Comparison of ENCODE assay signal across 19 mouse cellular contexts in genomic region chr6:48682271-48682670, GRCm38 (mm10). TPM values are rescaled to one million over a fixed set of nuclear protein-coding genes. Genes with fewer than 3 reads are reported as not detected.
DNase-seq lines count a peak whose midpoint lies in the region; ATAC-seq lines count a peak whose summit lies in the region.
"Had no signal": no experiment of that assay in that cellular context is flagged by ENCODE, and none has a peak within 500 bp of the region (broad histone marks: within the 10 kb centered on the region; RNA-seq: fewer than 3 reads in every experiment).

No protein-coding gene starts in this region.

- H3K27ac ChIP-seq in kidney, embryonic 15.5 days = peak overlapping the region; percentile 3; the same call in 1 of the 2 replicates
- peak overlapping the region; percentile 48 for H3K27ac ChIP-seq in lung, embryonic 15.5 days
- H3K27ac ChIP-seq: embryonic facial prominence, embryonic 12.5 days; limb, embryonic 10.5 days; liver, embryonic 15.5 days; macrophage; midbrain, embryonic 12.5 days had no signal

- H3K27me3 ChIP-seq in kidney, embryonic 15.5 days = no peaks in the 10 kb centered on the region
- H3K27me3 ChIP-seq in lung, embryonic 15.5 days = no peaks in the 10 kb centered on the region
- H3K27me3 ChIP-seq: embryonic facial prominence, embryonic 12.5 days; liver, embryonic 15.5 days; midbrain, embryonic 12.5 days; Patski had no signal

- H3K36me3 ChIP-seq in kidney, embryonic 15.5 days = no peaks in the 10 kb centered on the region
- no peaks in the 10 kb centered on the region for H3K36me3 ChIP-seq in lung, embryonic 15.5 days
- H3K36me3 ChIP-seq: embryonic facial prominence, embryonic 12.5 days; limb, embryonic 10.5 days; liver, embryonic 15.5 days; midbrain, embryonic 12.5 days had no signal

- no peak for DNase-seq in frontal cortex, postnatal 25 days (ENCODE audit: low spot score in 2 of 2)
- DNase-seq in kidney, postnatal 10 days = no peak
- no peak for DNase-seq in lung, postnatal 10 days
- DNase-seq in brain, adult 2 months (ENCODE audit: low read depth, low spot score) = peak; percentile 47
- DNase-seq in cerebellum, adult 8-10 months = no peak
- DNase-seq: forebrain, postnatal 0 days; heart, postnatal 14 days; kidney, adult 18-20 months had no signal

- H3K9me3 ChIP-seq in kidney, embryonic 15.5 days (replicated peaks) = no peaks in the 10 kb centered on the region
- H3K9me3 ChIP-seq in lung, embryonic 15.5 days = no peaks in the 10 kb centered on the region
- H3K9me3 ChIP-seq: embryonic facial prominence, embryonic 12.5 days; limb, embryonic 10.5 days; liver, embryonic 15.5 days; midbrain, embryonic 12.5 days had no signal

- ATAC-seq in frontal cortex, adult (ENCODE audit: low TSS enrichment) = peak; percentile 70
- no peak for ATAC-seq in kidney, embryonic 15.5 days (replicated peaks; ENCODE audit: low FRiP score)
- ATAC-seq in lung, embryonic 15.5 days (ENCODE audit: borderline replicate concordance, extremely low read depth, low FRiP score, low TSS enrichment) = no peak
- ATAC-seq: forebrain, postnatal 0 days; hindbrain, embryonic 16.5 days; Patski had no signal

- no peak overlapping the region for H3K9ac ChIP-seq in kidney, embryonic 15.5 days
- H3K9ac ChIP-seq in lung, embryonic 15.5 days = no peak overlapping the region
- H3K9ac ChIP-seq: embryonic facial prominence, embryonic 12.5 days; forebrain, postnatal 0 days; liver, embryonic 15.5 days; midbrain, embryonic 12.5 days had no signal

- no peak overlapping the region for H3K4me2 ChIP-seq in kidney, embryonic 15.5 days
- H3K4me2 ChIP-seq in lung, embryonic 15.5 days = no peak overlapping the region
- H3K4me2 ChIP-seq: embryonic facial prominence, embryonic 12.5 days; liver, embryonic 15.5 days; midbrain, embryonic 12.5 days had no signal

- no peaks in the 10 kb centered on the region for H3K4me1 ChIP-seq in kidney, embryonic 15.5 days
- H3K4me1 ChIP-seq in lung, embryonic 15.5 days = no peaks in the 10 kb centered on the region
- H3K4me1 ChIP-seq: embryonic facial prominence, embryonic 12.5 days; limb, embryonic 10.5 days; midbrain, embryonic 12.5 days had no signal

- WGBS in kidney, embryonic 15.5 days = 72% methylated on average over 4 of the region's 4 CpGs
- 73% methylated on average over 4 of the region's 4 CpGs for WGBS in lung, embryonic 15.5 days

- H3K4me3 ChIP-seq in kidney, embryonic 15.5 days (replicated peaks) = no peak overlapping the region
- no peak overlapping the region for H3K4me3 ChIP-seq in lung, embryonic 15.5 days
- H3K4me3 ChIP-seq: embryonic facial prominence, embryonic 12.5 days; limb, embryonic 10.5 days; liver, embryonic 15.5 days; midbrain, embryonic 12.5 days; myocyte had no signal

RNA-seq across cellular contexts. Expression of gene Gimap4, which starts 2.1 kb away (rescaled TPM):
- 69.5 and 72.5 TPM in 2 replicates for polyA plus RNA-seq in kidney, embryonic 15.5 days (2015; fragmentation: Nextera tagmentation; extraction: Ambion mirVana)
- 45.0 and 46.6 TPM in 2 replicates for polyA plus RNA-seq in lung, embryonic 15.5 days (2015; fragmentation: Nextera tagmentation; extraction: Ambion mirVana)
- polyA plus RNA-seq: myocyte had no signal

RNA-seq across cellular contexts. Expression of gene Gimap9, which starts 6.3 kb away (rescaled TPM):
- polyA plus RNA-seq in kidney, embryonic 15.5 days (2015; fragmentation: Nextera tagmentation; extraction: Ambion mirVana) = 11.7 and 12.6 TPM in 2 replicates
- 16.1 and 16.2 TPM in 2 replicates for polyA plus RNA-seq in lung, embryonic 15.5 days (2015; fragmentation: Nextera tagmentation; extraction: Ambion mirVana)

RNA-seq across cellular contexts. Expression of gene Gimap6, which starts 25.8 kb away (rescaled TPM):
- polyA plus RNA-seq in kidney, embryonic 15.5 days (2015; fragmentation: Nextera tagmentation; extraction: Ambion mirVana) = 50.6 and 51.3 TPM in 2 replicates
- 41.3 and 48.5 TPM in 2 replicates for polyA plus RNA-seq in lung, embryonic 15.5 days (2015; fragmentation: Nextera tagmentation; extraction: Ambion mirVana)
- polyA plus RNA-seq: myocyte, Patski had no signal

RNA-seq across cellular contexts. Expression of gene Gimap8, which starts 35.2 kb away (rescaled TPM):
- polyA plus RNA-seq in kidney, embryonic 15.5 days (2015; fragmentation: Nextera tagmentation; extraction: Ambion mirVana) = 3.3 and 3.8 TPM in 2 replicates
- polyA plus RNA-seq in lung, embryonic 15.5 days (2015; fragmentation: Nextera tagmentation; extraction: Ambion mirVana) = 4.2 and 4.3 TPM in 2 replicates

RNA-seq across cellular contexts. Expression of gene Gm28053, which starts 36.1 kb away (rescaled TPM):
- 2.7 and 3.3 TPM in 2 replicates for polyA plus RNA-seq in kidney, embryonic 15.5 days (2015; fragmentation: Nextera tagmentation; extraction: Ambion mirVana)
- polyA plus RNA-seq in lung, embryonic 15.5 days (2015; fragmentation: Nextera tagmentation; extraction: Ambion mirVana) = 3.4 and 4.2 TPM in 2 replicates
- polyA plus RNA-seq: embryonic facial prominence, embryonic 12.5 days; forebrain, postnatal 0 days; liver, embryonic 15.5 days; macrophage; midbrain, embryonic 12.5 days; myocyte; Patski had no signal
